Mouse (Mus musculus) right cerebral cortex, postnatal 14 days (tissue): Measurements from ENCODE around the gene Dcaf8.

Experiments
- DNase-seq: peaks from one replicate; pipeline ENCODE4 v3.0.0; 2022

Gene Dcaf8

GRCm38 (mm10) chr1:172148955-172149815 is 1.3 kb downstream of the Dcaf8 start:
- DNase-seq, result no peak

- no peak for DNase-seq
These were observed 6.7 kb downstream of the Dcaf8 start for GRCm38 (mm10) chr1:172154536-172154935.

GRCm38 (mm10) chr1:172155518-172155917 is 7.6 kb downstream of the Dcaf8 start:
- DNase-seq, result no peak

- no peak for DNase-seq
These were observed 12.1 kb downstream of the Dcaf8 start for GRCm38 (mm10) chr1:172159970-172160369.

- no peak for DNase-seq
These were observed 12.6 kb downstream of the Dcaf8 start for GRCm38 (mm10) chr1:172160508-172160907.

GRCm38 (mm10) chr1:172162009-172162408 is 14.1 kb downstream of the Dcaf8 start:
- DNase-seq, result no peak

GRCm38 (mm10) chr1:172162959-172163358 is 15.1 kb downstream of the Dcaf8 start:
- no peak for DNase-seq

GRCm38 (mm10) chr1:172167911-172168310 is 20.0 kb downstream of the Dcaf8 start:
- no peak for DNase-seq

- no peak for DNase-seq
These were observed 21.9 kb downstream of the Dcaf8 start for GRCm38 (mm10) chr1:172169809-172170208.

GRCm38 (mm10) chr1:172172381-172172780 is 24.5 kb downstream of the Dcaf8 start:
- no peak for DNase-seq

GRCm38 (mm10) chr1:172173181-172173580 is 25.3 kb downstream of the Dcaf8 start:
- no peak for DNase-seq

- DNase-seq, result no peak
These were observed 29.9 kb downstream of the Dcaf8 start for GRCm38 (mm10) chr1:172177791-172178190.

- DNase-seq, result no peak
These were observed 31.2 kb downstream of the Dcaf8 start for GRCm38 (mm10) chr1:172179102-172179501.

GRCm38 (mm10) chr1:172180881-172181280 is 33.0 kb downstream of the Dcaf8 start:
- no peak for DNase-seq

GRCm38 (mm10) chr1:172181777-172182176 is 33.9 kb downstream of the Dcaf8 start:
- no peak for DNase-seq

- DNase-seq, result no peak
These were observed 35.2 kb downstream of the Dcaf8 start for GRCm38 (mm10) chr1:172183056-172183455.

GRCm38 (mm10) chr1:172183915-172184314 is 36.0 kb downstream of the Dcaf8 start:
- no peak for DNase-seq

GRCm38 (mm10) chr1:172186401-172187289 is 38.8 kb downstream of the Dcaf8 start:
- no peak for DNase-seq

GRCm38 (mm10) chr1:172188891-172189290 is 41.0 kb downstream of the Dcaf8 start:
- no peak for DNase-seq

- no peak for DNase-seq
These were observed 43.7 kb downstream of the Dcaf8 start for GRCm38 (mm10) chr1:172191578-172191977.

GRCm38 (mm10) chr1:172192217-172192616 is 44.3 kb downstream of the Dcaf8 start:
- DNase-seq, result no peak

- no peak for DNase-seq
These were observed 46.6 kb downstream of the Dcaf8 start for GRCm38 (mm10) chr1:172194435-172194834.

- no peak for DNase-seq
These were observed 49.3 kb downstream of the Dcaf8 start for GRCm38 (mm10) chr1:172197146-172197545.

GRCm38 (mm10) chr1:172197851-172198250 is 50.0 kb downstream of the Dcaf8 start:
- DNase-seq, result no peak
